Comparison of ENCODE assay signal across 8 mouse cellular contexts in the genomic region with DNA sequence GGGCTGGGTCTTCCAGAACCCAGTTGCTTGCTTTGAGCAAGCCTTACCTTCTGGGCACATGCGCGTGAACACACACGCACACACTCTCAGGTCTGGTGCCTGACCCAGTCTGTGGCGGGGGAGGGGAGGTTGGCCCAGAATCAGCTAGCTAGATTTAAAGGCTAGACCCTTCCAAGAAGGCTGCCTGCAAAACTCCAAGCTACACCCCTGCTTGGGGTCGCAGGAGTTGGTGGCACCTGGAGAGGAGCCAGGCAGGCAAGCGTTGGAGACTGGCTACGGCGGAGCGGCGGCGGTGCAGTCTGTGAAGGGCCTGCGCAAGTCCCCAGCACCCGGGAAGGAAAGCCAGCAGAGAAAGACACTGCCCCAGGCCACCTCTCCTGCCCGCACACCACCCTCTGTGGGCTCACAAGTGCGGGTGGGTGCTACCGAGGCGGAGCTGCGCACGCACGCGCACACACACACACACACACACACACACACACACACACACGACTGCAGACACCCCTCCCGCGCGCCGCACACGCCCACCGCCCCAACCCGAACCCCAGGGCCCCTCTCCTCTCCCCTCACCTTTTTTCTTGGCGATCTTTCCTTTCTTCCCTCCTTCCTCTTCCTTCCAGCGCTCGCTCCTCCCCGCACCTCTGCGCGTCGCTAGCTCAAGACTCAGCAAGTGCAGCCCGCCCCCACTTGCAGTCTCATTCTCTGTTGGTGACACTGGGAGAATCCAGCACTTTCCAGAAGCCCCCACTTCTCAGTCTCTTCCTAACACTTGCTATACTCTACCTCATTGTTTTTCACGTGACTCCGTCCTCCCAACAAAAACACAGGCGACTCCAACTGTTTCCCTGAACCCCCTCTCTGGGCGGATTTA. TPM values are rescaled to one million over a fixed set of nuclear protein-coding genes. Genes with fewer than 3 reads are reported as not detected.
DNase-seq lines count a peak whose midpoint lies in the region; ATAC-seq and TF ChIP-seq lines count a peak whose summit lies in the region.

No protein-coding gene starts in this region.

- no peaks in the 10 kb centered on the region for H3K9me3 ChIP-seq in CH12.LX (replicated peaks; ENCODE audit: low read length)
- no peaks in the 10 kb centered on the region for H3K9me3 ChIP-seq in embryonic facial prominence, embryonic 11.5 days (replicated peaks; ENCODE audit: control insufficient read depth, low read length)
- H3K9me3 ChIP-seq in heart, embryonic 13.5 days = no peaks in the 10 kb centered on the region
- H3K9me3 ChIP-seq in lung, embryonic 15.5 days = no peaks in the 10 kb centered on the region

- WGBS in embryonic facial prominence, embryonic 11.5 days = 4% methylated on average over 37 of the region's 41 CpGs
- 4% methylated on average over 34 of the region's 41 CpGs for WGBS in heart, embryonic 13.5 days
- WGBS in lung, embryonic 15.5 days = 4% methylated on average over 35 of the region's 41 CpGs

- in situ Hi-C loops in CH12.LX (cut with MboI; ENCODE audit: low pct_ligation_motif_present, low pct_unique_long_range_greater_than_20kb, low sequenced_read_pairs) = no loop called here

- dilution Hi-C loops in CH12.LX (cut with MboI; ENCODE audit: extremely low pct_ligation_motif_present, extremely low pct_unique_long_range_greater_than_20kb, low sequenced_read_pairs) = no loop called here

- no peak for TF ChIP-seq POLR2A in CH12.LX (IDR thresholded peaks at IDR 0.05; ENCODE audit: low read depth, low read length)

- TF ChIP-seq RAD21 in CH12.LX (IDR thresholded peaks at IDR 0.05; ENCODE audit: low read depth, low read length) = no peak

- no peak for TF ChIP-seq EP300 in CH12.LX (IDR thresholded peaks at IDR 0.05; ENCODE audit: low read length)

- TF ChIP-seq CTCF in CH12.LX (conservative IDR thresholded peaks at IDR 0.05 in 1 of 2, IDR thresholded peaks at IDR 0.05 in 1 of 2; ENCODE audit: low read depth in 2 of 2, low read length in 2 of 2) = no peak
- no peak for TF ChIP-seq CTCF in layer of hippocampus, adult 2 months (conservative IDR thresholded peaks at IDR 0.05)

- H3K79me2 ChIP-seq in CH12.LX (replicated peaks; ENCODE audit: control insufficient read depth, extremely low read depth, insufficient read depth, poor library complexity, severe bottlenecking) = no peaks in the 10 kb centered on the region

- peak; percentile 61 for ATAC-seq in embryonic facial prominence, embryonic 11.5 days (replicated peaks; ENCODE audit: insufficient number of reproducible peaks, low FRiP score, low TSS enrichment, low read depth)
- no peak for ATAC-seq in heart, embryonic 13.5 days (ENCODE audit: extremely low read depth, insufficient number of reproducible peaks, low FRiP score, low TSS enrichment)
- ATAC-seq in lung, embryonic 15.5 days (ENCODE audit: borderline replicate concordance, extremely low read depth, low FRiP score, low TSS enrichment) = peak; percentile 40; the same call in 1 of the 2 replicates

- peak overlapping the region in 2 of 3 experiments; percentile 48 to 65 for H3K4me3 ChIP-seq in CH12.LX (replicated peaks in 1 of 3; ENCODE audit: low read depth in 2 of 3, low read length in 2 of 3, poor library complexity in 1 of 3)
- peak overlapping the region; percentile 48 for H3K4me3 ChIP-seq in embryonic facial prominence, embryonic 11.5 days (ENCODE audit: low read depth, low read length)
- H3K4me3 ChIP-seq in heart, embryonic 13.5 days = peak overlapping the region; percentile 69
- H3K4me3 ChIP-seq in layer of hippocampus, adult 2 months = peak overlapping the region; percentile 71
- H3K4me3 ChIP-seq in lung, embryonic 15.5 days = peak overlapping the region; percentile 54

- H3K9ac ChIP-seq in CH12.LX (ENCODE audit: insufficient read depth, low read depth) = peak overlapping the region; percentile 73
- peak overlapping the region; percentile 65 for H3K9ac ChIP-seq in embryonic facial prominence, embryonic 11.5 days (replicated peaks; ENCODE audit: low read length)
- H3K9ac ChIP-seq in heart, embryonic 13.5 days = peak overlapping the region; percentile 82
- H3K9ac ChIP-seq in lung, embryonic 15.5 days = peak overlapping the region; percentile 56

- H3K27ac ChIP-seq in CH12.LX (ENCODE audit: insufficient read depth, low read depth) = peak overlapping the region; percentile 22; the same call in 1 of the 2 replicates
- no peak overlapping the region for H3K27ac ChIP-seq in embryonic facial prominence, embryonic 11.5 days (replicated peaks; ENCODE audit: low read depth, low read length)
- peak overlapping the region; percentile 64 for H3K27ac ChIP-seq in heart, embryonic 13.5 days (replicated peaks)
- H3K27ac ChIP-seq in layer of hippocampus, adult 2 months = peak overlapping the region; percentile 97
- H3K27ac ChIP-seq in lung, embryonic 15.5 days = peak overlapping the region; percentile 68

- H3K4me2 ChIP-seq in CH12.LX (ENCODE audit: insufficient read depth, low read depth, poor library complexity, severe bottlenecking) = peak overlapping the region; percentile 65
- peak overlapping the region; percentile 67 for H3K4me2 ChIP-seq in embryonic facial prominence, embryonic 11.5 days (ENCODE audit: low read depth, low read length)
- H3K4me2 ChIP-seq in heart, embryonic 13.5 days = peak overlapping the region; percentile 88
- peak overlapping the region; percentile 90 for H3K4me2 ChIP-seq in lung, embryonic 15.5 days

- no peaks in the 10 kb centered on the region for H3K36me3 ChIP-seq in CH12.LX (replicated peaks in 1 of 2; ENCODE audit: control insufficient read depth in 1 of 2, insufficient read depth in 1 of 2, low read length in 1 of 2)
- H3K36me3 ChIP-seq in embryonic facial prominence, embryonic 11.5 days (replicated peaks; ENCODE audit: control insufficient read depth, insufficient read depth, low read depth, low read length) = no peaks in the 10 kb centered on the region
- no peaks in the 10 kb centered on the region for H3K36me3 ChIP-seq in heart, embryonic 13.5 days
- H3K36me3 ChIP-seq in lung, embryonic 15.5 days = no peaks in the 10 kb centered on the region

- H3K27me3 ChIP-seq in CH12.LX (replicated peaks) = no peaks in the 10 kb centered on the region
- no peaks in the 10 kb centered on the region for H3K27me3 ChIP-seq in embryonic facial prominence, embryonic 11.5 days (ENCODE audit: control insufficient read depth, insufficient read depth, low read length)
- peaks cover 14% of the 10 kb centered on the region; the same call in 1 of the 2 replicates for H3K27me3 ChIP-seq in heart, embryonic 13.5 days (replicated peaks)
- H3K27me3 ChIP-seq in lung, embryonic 15.5 days = peaks cover 4% of the 10 kb centered on the region; the same call in 1 of the 2 replicates

- no peak for DNase-seq in CH12.LX (ENCODE audit: extremely low read depth)
- peak; percentile 50 for DNase-seq in adrenal gland, postnatal 10 days
- DNase-seq in embryonic facial prominence, embryonic 11.5 days (ENCODE audit: low spot score) = peak; percentile 58
- DNase-seq in layer of hippocampus, adult 2 months (ENCODE audit: low spot score in 2 of 2) = peak; percentile 52 to 58
- peak; percentile 43 for DNase-seq in retina, embryonic 14.5 days (ENCODE audit: low spot score)
- DNase-seq in spleen, postnatal 36 days (ENCODE audit: low spot score in 2 of 2) = no peak

- H3K4me1 ChIP-seq in CH12.LX (ENCODE audit: control insufficient read depth in 1 of 2, insufficient read depth in 2 of 2) = peaks cover 30 to 43% of the 10 kb centered on the region in 2 experiments
- H3K4me1 ChIP-seq in embryonic facial prominence, embryonic 11.5 days (ENCODE audit: control insufficient read depth, insufficient read depth, low read length) = no peaks in the 10 kb centered on the region
- H3K4me1 ChIP-seq in heart, embryonic 13.5 days = peaks cover 44% of the 10 kb centered on the region
- peaks cover 3% of the 10 kb centered on the region for H3K4me1 ChIP-seq in lung, embryonic 15.5 days

TF ChIP-seq in CH12.LX, 34 proteins besides CTCF, POLR2A, EP300 and RAD21 (continues in another document):
- TF ChIP-seq MAFK (IDR thresholded peaks at IDR 0.05; ENCODE audit: insufficient replicate concordance, low read length) (no peak), UBTF (IDR thresholded peaks at IDR 0.05; ENCODE audit: low read depth, low read length) (no peak), ETS1 (conservative IDR thresholded peaks at IDR 0.05; ENCODE audit: low read depth, low read length) (no peak), TCF12 (IDR thresholded peaks at IDR 0.05; ENCODE audit: low read depth, low read length) (no peak), MEF2A (IDR thresholded peaks at IDR 0.05; ENCODE audit: borderline replicate concordance, low read depth, low read length) (peak; percentile 13; the same call in 1 of the 2 replicates), ZNF384 (IDR thresholded peaks at IDR 0.05; ENCODE audit: low read depth, low read length) (no peak), SMC3 (IDR thresholded peaks at IDR 0.05; ENCODE audit: low read depth, low read length) (no peak), MAZ (IDR thresholded peaks at IDR 0.05; ENCODE audit: low read depth, low read length) (no peak), IRF4 (IDR thresholded peaks at IDR 0.05; ENCODE audit: low read depth, low read length) (no peak), BHLHE40 (IDR thresholded peaks at IDR 0.05; ENCODE audit: low read depth, low read length) (peak; percentile 63), MYC (IDR thresholded peaks at IDR 0.05; ENCODE audit: low read depth, low read length) (no peak), ELF1 (IDR thresholded peaks at IDR 0.05; ENCODE audit: low read depth, low read length) (no peak), CHD2 (IDR thresholded peaks at IDR 0.05; ENCODE audit: low read length) (peak; percentile 50)

RNA-seq across cellular contexts. Expression of a gene that starts 2.6 kb away (rescaled TPM):
- 5.3 and 6.3 TPM in 2 replicates for total RNA-seq in CH12.LX (2012; rRNA removed)
- total RNA-seq in CH12.LX (2014; rRNA removed) = 1.9 and 2.3 TPM in 2 replicates
- polyA plus RNA-seq in CH12.LX (2012; ENCODE audit: insufficient read length, low read depth) = 3.2 and 4.4 TPM in 2 replicates
- 10 to 100 TPM; 11.8 to 16.4 TPM for total RNA-seq in adrenal gland, postnatal 10 days (2021)
- polyA plus RNA-seq in embryonic facial prominence, embryonic 11.5 days (2014; fragmentation: Nextera tagmentation; extraction: Ambion mirVana) = 11.3 and 12.7 TPM in 2 replicates
- 17.0 and 19.2 TPM in 2 replicates for polyA plus RNA-seq in heart, embryonic 13.5 days (2015; fragmentation: Nextera tagmentation; extraction: Ambion mirVana)
- 100 to 1,000 TPM; 125 to 147 TPM for total RNA-seq in layer of hippocampus, adult 2 months (2021)
- polyA plus RNA-seq in lung, embryonic 15.5 days (2015; fragmentation: Nextera tagmentation; extraction: Ambion mirVana) = 41.1 and 42.4 TPM in 2 replicates

RNA-seq across cellular contexts. Expression of a gene that starts 45.6 kb away (rescaled TPM):
- total RNA-seq in CH12.LX (2012; rRNA removed) (153 and 164 TPM in 2 replicates), CH12.LX (2014; rRNA removed) (292 and 359 TPM in 2 replicates)
- 285 and 329 TPM in 2 replicates for polyA plus RNA-seq in CH12.LX (2012; ENCODE audit: insufficient read length, low read depth)
- total RNA-seq in adrenal gland, postnatal 10 days (2021) = 100 to 1,000 TPM; 217 to 226 TPM
- polyA plus RNA-seq in embryonic facial prominence, embryonic 11.5 days (2014; fragmentation: Nextera tagmentation; extraction: Ambion mirVana) = 158 and 160 TPM in 2 replicates
- 220 and 251 TPM in 2 replicates for polyA plus RNA-seq in heart, embryonic 13.5 days (2015; fragmentation: Nextera tagmentation; extraction: Ambion mirVana)
- 100 to 1,000 TPM; 463 to 472 TPM for total RNA-seq in layer of hippocampus, adult 2 months (2021)
- 231 and 246 TPM in 2 replicates for polyA plus RNA-seq in lung, embryonic 15.5 days (2015; fragmentation: Nextera tagmentation; extraction: Ambion mirVana)

Comparison
In these comparisons a context has a peak if more than half of its experiments do, and no peak if none do; other contexts are left out.
1. DNase-seq: peak in adrenal gland, postnatal 10 days (single experiment), embryonic facial prominence, embryonic 11.5 days (single experiment), layer of hippocampus, adult 2 months (2 of 2) and retina, embryonic 14.5 days (single experiment); none in CH12.LX (single experiment) and spleen, postnatal 36 days (0 of 2).
2. Peak in every context shown above with its lines, with median percentiles within 50 percentile points of each other: H3K4me2 ChIP-seq, H3K4me3 ChIP-seq and H3K9ac ChIP-seq.